Mouse (Mus musculus) gastrocnemius, adult 18-20 months (tissue): Measurements from ENCODE around the gene Osgepl1. TPM values are rescaled to one million over a fixed set of nuclear protein-coding genes. Genes with fewer than 3 reads are reported as not detected.

Experiments used
- total RNA-seq, 2 experiments: library from RNA; stranded (reverse); gene quantifications; 2 replicates each; pipeline ENCODE4 v1.2.3; 2021

The Osgepl1 gene
- total RNA-seq, 2 experiments from 2014 or later = 22.8 to 28.1 TPM

Other genes starting within 250 kb of the Osgepl1 start
- gene 1700019A02Rik, start 126.0 kb upstream of the Osgepl1 start, total RNA-seq = not detected
- 1 to 10 TPM; 4.0 to 5.2 TPM for gene Pms1, start 16.6 kb upstream of the Osgepl1 start, total RNA-seq
- gene Ormdl1, start 16.5 kb upstream of the Osgepl1 start, total RNA-seq = 1 to 10 TPM; 7.9 to 8.3 TPM
- under 1 TPM; 0.40 to 0.43 TPM for gene Gm28778, start 16.5 kb upstream of the Osgepl1 start, total RNA-seq
- 1 to 10 TPM in 1 of 2 experiments, not detected in 1; 7.4 TPM for gene Asdurf, start 39.0 kb downstream of the Osgepl1 start, total RNA-seq
- gene Gm28551, start 39.0 kb downstream of the Osgepl1 start, total RNA-seq = under 1 TPM; 0.12 to 0.14 TPM
- gene Asnsd1, start 39.1 kb downstream of the Osgepl1 start, total RNA-seq = 10 to 100 TPM; 62.4 to 65.3 TPM